Mouse (Mus musculus): ENCODE data around the gene Lcmt1. TPM values are rescaled to one million over a fixed set of nuclear protein-coding genes. Genes with fewer than 3 reads are reported as not detected.
A peak's percentile ranks its signal among the peaks of the same experiment; 100 is the strongest.

Lcmt1 gene
- total and polyA plus RNA-seq, 3 experiments = 26.4 to 34.8 (median 27.6) TPM

- TF ChIP-seq NRF1 (IDR thresholded peaks at IDR 0.05; ENCODE audit: low read depth, low read length) (no peak), JUN (IDR thresholded peaks at IDR 0.05; ENCODE audit: insufficient read depth, low read depth, low read length) (no peak), MAX (IDR thresholded peaks at IDR 0.05; ENCODE audit: low read length) (peak; percentile 97), HCFC1 (IDR thresholded peaks at IDR 0.05; ENCODE audit: low read depth, low read length) (no peak), RAD21 (IDR thresholded peaks at IDR 0.05; ENCODE audit: low read depth, low read length) (no peak)
Observed at GRCm38 (mm10) chr7:123360185-123360584, 9.4 kb upstream of the Lcmt1 start (continued).

- H3K9me3 ChIP-seq (replicated peaks; ENCODE audit: low read length) = peaks cover 5% of the 10 kb centered on the region
- peaks cover 0 to 56% of the 10 kb centered on the region in 2 experiments for H3K36me3 ChIP-seq (replicated peaks in 1 of 2; ENCODE audit: control insufficient read depth in 1 of 2, insufficient read depth in 1 of 2, low read length in 1 of 2)
- peaks cover 31 to 96% of the 10 kb centered on the region in 2 experiments for H3K4me1 ChIP-seq (ENCODE audit: control insufficient read depth in 1 of 2, insufficient read depth in 2 of 2)
- H3K27ac ChIP-seq (ENCODE audit: insufficient read depth, low read depth) = peak overlapping the region; percentile 72
- H3K9ac ChIP-seq (ENCODE audit: insufficient read depth, low read depth) = 0 out of 2 replicates have a peak overlapping the region, but pooled peaks have one; percentile 1
- in situ Hi-C loops (cut with MboI; ENCODE audit: low pct_ligation_motif_present, low pct_unique_long_range_greater_than_20kb, low sequenced_read_pairs) = no loop called here
- peaks cover 45% of the 10 kb centered on the region for H3K79me2 ChIP-seq (replicated peaks; ENCODE audit: control insufficient read depth, extremely low read depth, insufficient read depth, poor library complexity, severe bottlenecking)
- dilution Hi-C loops (cut with MboI; ENCODE audit: extremely low pct_ligation_motif_present, extremely low pct_unique_long_range_greater_than_20kb, low sequenced_read_pairs) = no loop called here
- no peaks in the 10 kb centered on the region for H3K27me3 ChIP-seq (replicated peaks)
- peak overlapping the region; percentile 35 for H3K4me2 ChIP-seq (ENCODE audit: insufficient read depth, low read depth, poor library complexity, severe bottlenecking)
- peak; percentile 71 for DNase-seq (ENCODE audit: extremely low read depth)
- H3K4me3 ChIP-seq (replicated peaks in 1 of 3; ENCODE audit: low read depth in 2 of 3, low read length in 2 of 3, poor library complexity in 1 of 3) = no peak overlapping the region
- TF ChIP-seq NELFE (IDR thresholded peaks at IDR 0.05; ENCODE audit: low read depth, low read length) (no peak), SIN3A (IDR thresholded peaks at IDR 0.05; ENCODE audit: low read length) (no peak; the same call in 1 of the 2 replicates), EP300 (IDR thresholded peaks at IDR 0.05; ENCODE audit: low read length) (peak; percentile 41; the same call in 1 of the 2 replicates), POLR2AphosphoS2 (IDR thresholded peaks at IDR 0.05; ENCODE audit: low read depth, low read length) (no peak), USF1 (IDR thresholded peaks at IDR 0.05; ENCODE audit: low read depth, low read length) (no peak), ELF1 (IDR thresholded peaks at IDR 0.05; ENCODE audit: low read depth, low read length) (no peak), TCF12 (IDR thresholded peaks at IDR 0.05; ENCODE audit: low read depth, low read length) (peak; percentile 38; the same call in 1 of the 2 replicates), MAFK (IDR thresholded peaks at IDR 0.05; ENCODE audit: insufficient replicate concordance, low read length) (no peak), USF2 (conservative IDR thresholded peaks at IDR 0.05; ENCODE audit: low read depth, low read length) (no peak), ZC3H11A (IDR thresholded peaks at IDR 0.05; ENCODE audit: low read depth, low read length) (no peak), MAZ (IDR thresholded peaks at IDR 0.05; ENCODE audit: low read depth, low read length) (no peak), ZKSCAN1 (IDR thresholded peaks at IDR 0.05; ENCODE audit: borderline replicate concordance, low read depth, low read length) (no peak), RCOR1 (conservative IDR thresholded peaks at IDR 0.05; ENCODE audit: low read depth, low read length) (no peak), CHD1 (IDR thresholded peaks at IDR 0.05; ENCODE audit: low read depth, low read length) (no peak), MXI1 (IDR thresholded peaks at IDR 0.05; ENCODE audit: low read depth, low read length) (no peak), POLR2A (IDR thresholded peaks at IDR 0.05; ENCODE audit: low read depth, low read length) (no peak), ZMIZ1 (IDR thresholded peaks at IDR 0.05; ENCODE audit: low read depth, low read length) (no peak), JUN (IDR thresholded peaks at IDR 0.05; ENCODE audit: insufficient read depth, low read depth, low read length) (no peak), CTCF (conservative IDR thresholded peaks at IDR 0.05 in 1 of 2, IDR thresholded peaks at IDR 0.05 in 1 of 2; ENCODE audit: low read depth in 2 of 2, low read length in 2 of 2) (no peak), UBTF (IDR thresholded peaks at IDR 0.05; ENCODE audit: low read depth, low read length) (no peak), SMC3 (IDR thresholded peaks at IDR 0.05; ENCODE audit: low read depth, low read length) (no peak), ETS1 (conservative IDR thresholded peaks at IDR 0.05; ENCODE audit: low read depth, low read length) (peak; percentile 60), ZNF384 (IDR thresholded peaks at IDR 0.05; ENCODE audit: low read depth, low read length) (no peak), TBP (conservative IDR thresholded peaks at IDR 0.05; ENCODE audit: low read depth, low read length) (no peak), CHD2 (IDR thresholded peaks at IDR 0.05; ENCODE audit: low read length) (peak; percentile 50), RAD21 (IDR thresholded peaks at IDR 0.05; ENCODE audit: low read depth, low read length) (no peak), KAT2A (IDR thresholded peaks at IDR 0.05; ENCODE audit: insufficient replicate concordance, low read length) (no peak), MEF2A (IDR thresholded peaks at IDR 0.05; ENCODE audit: borderline replicate concordance, low read depth, low read length) (peak; percentile 39; the same call in 1 of the 2 replicates), HCFC1 (IDR thresholded peaks at IDR 0.05; ENCODE audit: low read depth, low read length) (no peak), E2F4 (IDR thresholded peaks at IDR 0.05; ENCODE audit: insufficient replicate concordance, low read depth, low read length) (no peak), IRF4 (IDR thresholded peaks at IDR 0.05; ENCODE audit: low read depth, low read length) (peak; percentile 57; the same call in 1 of the 2 replicates), PAX5 (IDR thresholded peaks at IDR 0.05; ENCODE audit: low read length) (no peak), NRF1 (IDR thresholded peaks at IDR 0.05; ENCODE audit: low read depth, low read length) (no peak), JUND (conservative IDR thresholded peaks at IDR 0.05; ENCODE audit: low read depth, low read length) (no peak), MAX (IDR thresholded peaks at IDR 0.05; ENCODE audit: low read length) (0 out of 2 replicates have a peak, but pooled peaks have one; percentile 17), BHLHE40 (IDR thresholded peaks at IDR 0.05; ENCODE audit: low read depth, low read length) (peak; percentile 53)
Observed at GRCm38 (mm10) chr7:123361229-123361980, 8.2 kb upstream of the Lcmt1 start.
